Mouse (Mus musculus): ENCODE results near the gene Alkbh3. TPM values are rescaled to one million over a fixed set of nuclear protein-coding genes. Genes with fewer than 3 reads are reported as not detected.
A peak's percentile ranks its signal among the peaks of the same experiment; 100 is the strongest.

Alkbh3 gene
- total and polyA plus RNA-seq, 3 experiments = not detected

- TF ChIP-seq E2F4 (IDR thresholded peaks at IDR 0.05; ENCODE audit: borderline replicate concordance, low read depth, low read length) (no peak), EP300 (IDR thresholded peaks at IDR 0.05; ENCODE audit: low read depth in 1 of 2, low read length in 2 of 2) (no peak), CHD1 (IDR thresholded peaks at IDR 0.05; ENCODE audit: low read depth, low read length) (no peak), NRF1 (IDR thresholded peaks at IDR 0.05; ENCODE audit: insufficient read depth, low read depth, low read length, poor library complexity, severe bottlenecking) (no peak), KAT2A (conservative IDR thresholded peaks at IDR 0.05; ENCODE audit: low read depth, low read length) (no peak), TAL1 (IDR thresholded peaks at IDR 0.05; ENCODE audit: low read length) (no peak), CTCF (IDR thresholded peaks at IDR 0.05 in 2 of 3, conservative IDR thresholded peaks at IDR 0.05 in 1 of 3; ENCODE audit: control insufficient read depth in 1 of 3, insufficient read depth in 1 of 3, low read depth in 2 of 3, low read length in 3 of 3, poor library complexity in 1 of 3, severe bottlenecking in 1 of 3) (peak; percentile 43 to 74 (median 48)), ZC3H11A (IDR thresholded peaks at IDR 0.05; ENCODE audit: low read depth, low read length) (peak; percentile 29; the same call in 1 of the 2 replicates)
Observed at GRCm38 (mm10) chr2:94054813-94055212, 44.2 kb upstream of the Alkbh3 start (continued).

DNA sequence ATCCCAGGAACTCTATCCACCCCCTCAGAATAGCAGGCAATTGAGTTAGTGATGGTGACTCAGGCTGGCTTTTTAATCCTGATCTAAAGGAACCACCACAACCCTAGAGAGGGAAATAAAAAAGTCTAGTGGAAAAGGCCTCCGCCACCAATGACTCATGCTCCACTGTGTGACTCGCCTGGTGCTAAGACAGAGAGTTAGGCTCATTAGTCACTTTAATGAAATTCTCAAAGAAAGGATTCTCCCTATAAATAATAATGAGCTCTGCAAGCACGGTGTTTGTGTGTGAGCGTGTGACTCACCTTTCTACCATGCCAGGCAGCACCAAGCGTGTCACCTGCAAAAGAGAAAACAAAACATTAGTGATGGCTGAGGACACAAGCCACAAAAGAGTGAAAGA lies 41.3 kb upstream of the Alkbh3 start:
- Histone ChIP-seq H3K27me3 (ENCODE audit: control insufficient read depth in 1 of 2, insufficient read depth in 2 of 2, low read length in 2 of 2) (no peaks in the 10 kb centered on the region), H3K4me3 (ENCODE audit: control insufficient read depth in 1 of 2, insufficient read depth in 1 of 2, low read depth in 2 of 2, low read length in 2 of 2) (no peak overlapping the region), H3K36me3 (ENCODE audit: control insufficient read depth in 1 of 2, insufficient read depth in 2 of 2, low read length in 2 of 2) (no peaks in the 10 kb centered on the region; a peak in 1 of 4 replicates), H3K9ac (ENCODE audit: control insufficient read depth, low read depth, low read length, poor library complexity, severe bottlenecking) (no peak overlapping the region), H3K9me3 (replicated peaks; ENCODE audit: insufficient read depth, low read length) (no peaks in the 10 kb centered on the region), H3K79me2 (ENCODE audit: control insufficient read depth, insufficient read depth, low read length, poor library complexity) (no peaks in the 10 kb centered on the region), H3K27ac (ENCODE audit: control insufficient read depth, low read depth, low read length) (no peak overlapping the region), H3K4me1 (ENCODE audit: control insufficient read depth in 1 of 2, insufficient read depth in 2 of 2, low read length in 2 of 2) (no peaks in the 10 kb centered on the region)
- TF ChIP-seq E2F4 (IDR thresholded peaks at IDR 0.05; ENCODE audit: borderline replicate concordance, low read depth, low read length) = no peak
- TF ChIP-seq BHLHE40 (IDR thresholded peaks at IDR 0.05; ENCODE audit: borderline replicate concordance, low read depth, low read length) = no peak
- TF ChIP-seq SMC3 (IDR thresholded peaks at IDR 0.05; ENCODE audit: low read depth, low read length) = no peak
- TF ChIP-seq KAT2A (conservative IDR thresholded peaks at IDR 0.05; ENCODE audit: low read depth, low read length) = no peak
- TF ChIP-seq SIN3A (IDR thresholded peaks at IDR 0.05; ENCODE audit: low read length) = no peak
- TF ChIP-seq UBTF (IDR thresholded peaks at IDR 0.05; ENCODE audit: borderline replicate concordance, insufficient read depth, low read depth, low read length) = no peak
- TF ChIP-seq POLR2A (IDR thresholded peaks at IDR 0.05; ENCODE audit: control insufficient read depth in 1 of 2, insufficient read depth in 1 of 2, low read depth in 1 of 2, low read length in 2 of 2, poor library complexity in 1 of 2) = no peak
- no peak for TF ChIP-seq CTCF (IDR thresholded peaks at IDR 0.05 in 2 of 3, conservative IDR thresholded peaks at IDR 0.05 in 1 of 3; ENCODE audit: control insufficient read depth in 1 of 3, insufficient read depth in 1 of 3, low read depth in 2 of 3, low read length in 3 of 3, poor library complexity in 1 of 3, severe bottlenecking in 1 of 3)
- no peak for TF ChIP-seq EP300 (IDR thresholded peaks at IDR 0.05; ENCODE audit: low read depth in 1 of 2, low read length in 2 of 2)
- peak; percentile 21 for DNase-seq (ENCODE audit: low read depth, low spot score)

DNA sequence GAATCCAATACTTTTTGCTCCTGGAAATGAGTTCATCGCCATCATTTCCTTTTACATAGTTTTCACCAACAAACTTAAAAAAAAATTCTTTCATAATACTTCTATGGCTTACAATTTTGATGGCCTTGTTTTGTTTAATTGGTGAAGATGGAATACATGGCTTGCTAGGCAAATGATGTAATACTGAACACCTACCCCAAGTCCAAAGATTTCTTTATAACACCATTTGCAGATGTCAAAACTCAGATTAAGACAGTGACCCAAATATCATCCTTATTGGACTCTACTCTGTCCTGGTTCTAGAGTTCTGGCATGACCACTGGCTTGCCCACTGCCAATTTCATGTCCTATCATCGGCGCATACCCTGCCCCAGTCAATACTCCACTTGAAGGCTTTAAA lies 40.3 kb upstream of the Alkbh3 start:
- no peaks in the 10 kb centered on the region for H3K4me1 ChIP-seq (ENCODE audit: control insufficient read depth in 1 of 2, insufficient read depth in 2 of 2, low read length in 2 of 2)
- H3K79me2 ChIP-seq (ENCODE audit: control insufficient read depth, insufficient read depth, low read length, poor library complexity) = no peaks in the 10 kb centered on the region
- no peak overlapping the region for H3K9ac ChIP-seq (ENCODE audit: control insufficient read depth, low read depth, low read length, poor library complexity, severe bottlenecking)
- no peak for TF ChIP-seq MAFK (IDR thresholded peaks at IDR 0.05; ENCODE audit: borderline replicate concordance, low read depth, low read length)
- TF ChIP-seq ZNF384 (IDR thresholded peaks at IDR 0.05; ENCODE audit: low read depth, low read length) = no peak
- TF ChIP-seq USF1 (IDR thresholded peaks at IDR 0.05; ENCODE audit: low read depth, low read length) = no peak
- TF ChIP-seq MAX (IDR thresholded peaks at IDR 0.05; ENCODE audit: low read length) = no peak
- TF ChIP-seq MYB (IDR thresholded peaks at IDR 0.05; ENCODE audit: low read depth, low read length) = no peak
- TF ChIP-seq ELF1 (IDR thresholded peaks at IDR 0.05; ENCODE audit: low read depth, low read length) = no peak
- no peak for TF ChIP-seq TAL1 (IDR thresholded peaks at IDR 0.05; ENCODE audit: low read length)
- no peak for TF ChIP-seq TBP (IDR thresholded peaks at IDR 0.05; ENCODE audit: low read depth, low read length)
- TF ChIP-seq ETS1 (IDR thresholded peaks at IDR 0.05; ENCODE audit: low read depth, low read length) = no peak
- no peak for TF ChIP-seq CHD2 (IDR thresholded peaks at IDR 0.05; ENCODE audit: low read length)
- no peak for TF ChIP-seq CTCF (IDR thresholded peaks at IDR 0.05 in 2 of 3, conservative IDR thresholded peaks at IDR 0.05 in 1 of 3; ENCODE audit: control insufficient read depth in 1 of 3, insufficient read depth in 1 of 3, low read depth in 2 of 3, low read length in 3 of 3, poor library complexity in 1 of 3, severe bottlenecking in 1 of 3)
- no peak for TF ChIP-seq RCOR1 (IDR thresholded peaks at IDR 0.05; ENCODE audit: low read depth, low read length)
- no peak for TF ChIP-seq EP300 (IDR thresholded peaks at IDR 0.05; ENCODE audit: low read depth in 1 of 2, low read length in 2 of 2)
- DNase-seq (ENCODE audit: low read depth, low spot score) = no peak
- H3K27me3 ChIP-seq (ENCODE audit: control insufficient read depth in 1 of 2, insufficient read depth in 2 of 2, low read length in 2 of 2) = no peaks in the 10 kb centered on the region
- no peaks in the 10 kb centered on the region for H3K9me3 ChIP-seq (replicated peaks; ENCODE audit: insufficient read depth, low read length)
- H3K4me3 ChIP-seq (ENCODE audit: control insufficient read depth in 1 of 2, insufficient read depth in 1 of 2, low read depth in 2 of 2, low read length in 2 of 2) = no peak overlapping the region
- no peaks in the 10 kb centered on the region; a peak in 1 of 4 replicates for H3K36me3 ChIP-seq (ENCODE audit: control insufficient read depth in 1 of 2, insufficient read depth in 2 of 2, low read length in 2 of 2)
- H3K27ac ChIP-seq (ENCODE audit: control insufficient read depth, low read depth, low read length) = no peak overlapping the region

Measured in MEL (cell line).